Mouse (Mus musculus): Measurements from ENCODE around the gene Tmco4. TPM values are rescaled to one million over a fixed set of nuclear protein-coding genes. Genes with fewer than 3 reads are reported as not detected.

Tmco4 gene
- polyA plus RNA-seq, 1 experiment from 2014 or later: 5.5 TPM

DNA sequence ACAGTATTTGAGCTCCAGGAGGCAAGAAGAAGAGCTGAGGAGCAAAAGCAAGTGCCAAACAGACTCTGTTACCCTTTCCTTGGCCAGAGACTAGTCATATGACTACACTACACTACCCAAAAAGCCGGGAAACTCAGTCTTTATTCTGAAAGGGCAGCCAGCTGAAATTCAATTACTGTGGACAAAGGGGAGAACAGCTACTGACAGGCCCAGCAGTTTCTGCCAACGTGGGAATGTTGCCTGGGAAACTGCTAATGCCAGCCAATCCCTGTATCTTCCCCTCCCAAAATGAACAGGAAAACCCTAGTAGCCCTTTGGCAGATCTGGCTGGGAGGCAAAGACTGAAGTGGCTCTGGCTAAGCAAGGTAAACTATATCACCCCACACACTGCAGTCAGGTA is 51.7 kb downstream of the Tmco4 start:
- 27% methylated on average over 2 of the region's 2 CpGs for WGBS
- no peak overlapping the region for H3K4me2 ChIP-seq
- H3K9me3 ChIP-seq: no peaks in the 10 kb centered on the region
- no peaks in the 10 kb centered on the region for H3K36me3 ChIP-seq
- H3K4me1 ChIP-seq: no peaks in the 10 kb centered on the region
- ATAC-seq (ENCODE audit: insufficient number of reproducible peaks, low FRiP score, low TSS enrichment, low read depth): no peak
- no peak overlapping the region for H3K27ac ChIP-seq
- no peaks in the 10 kb centered on the region for H3K27me3 ChIP-seq
- H3K4me3 ChIP-seq: no peak overlapping the region
- no peak overlapping the region for H3K9ac ChIP-seq

DNA sequence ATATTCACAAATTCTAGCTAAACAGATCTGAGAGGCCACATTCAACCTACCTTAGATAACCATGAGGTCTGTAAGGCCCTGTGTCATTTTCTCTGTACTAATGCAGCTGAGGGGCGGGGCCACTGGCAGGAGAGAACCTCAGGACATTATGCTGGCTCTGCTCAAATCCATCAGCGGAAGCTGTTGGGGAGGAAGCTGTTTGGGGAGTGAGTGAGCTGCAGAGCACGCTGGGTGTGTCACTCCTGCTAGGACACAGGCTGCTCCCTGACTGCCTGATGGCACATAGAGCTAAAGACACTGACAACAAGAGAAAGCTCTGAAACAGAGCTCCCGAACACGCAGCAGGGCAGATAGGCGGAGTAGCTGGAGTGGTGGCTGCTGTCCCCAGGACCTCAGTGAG is 58.0 kb downstream of the Tmco4 start:
- WGBS: 58% methylated on average over 6 of the region's 6 CpGs
- no peak overlapping the region for H3K27ac ChIP-seq
- no peaks in the 10 kb centered on the region for H3K9me3 ChIP-seq
- no peaks in the 10 kb centered on the region for H3K36me3 ChIP-seq
- no peak overlapping the region for H3K4me3 ChIP-seq
- H3K4me1 ChIP-seq: no peaks in the 10 kb centered on the region
- no peak overlapping the region for H3K4me2 ChIP-seq
- H3K27me3 ChIP-seq: no peaks in the 10 kb centered on the region
- ATAC-seq (ENCODE audit: insufficient number of reproducible peaks, low FRiP score, low TSS enrichment, low read depth): no peak
- no peak overlapping the region for H3K9ac ChIP-seq

DNA sequence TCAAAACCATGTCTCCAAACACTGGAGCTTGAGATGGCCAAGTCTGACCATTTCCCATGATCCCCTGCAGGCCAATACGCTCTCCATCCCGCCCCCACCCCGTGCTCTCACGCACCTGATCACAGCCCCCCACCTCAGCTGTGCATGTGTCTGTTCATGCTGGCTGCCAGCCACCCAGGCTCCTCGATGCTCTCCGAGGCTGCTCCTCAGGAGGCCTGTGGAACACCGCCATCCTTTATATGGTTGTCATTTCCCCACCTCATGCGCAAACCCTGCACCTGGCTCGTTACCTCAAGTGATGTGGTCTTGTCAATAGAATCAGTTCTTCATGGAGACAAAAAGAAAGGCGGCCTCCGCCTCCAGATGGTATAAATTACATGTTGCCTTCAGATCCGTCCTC is 59.8 kb downstream of the Tmco4 start:
- no peak for ATAC-seq (ENCODE audit: insufficient number of reproducible peaks, low FRiP score, low TSS enrichment, low read depth)
- 49% methylated on average over 12 of the region's 12 CpGs for WGBS
- H3K4me3 ChIP-seq: no peak overlapping the region
- H3K36me3 ChIP-seq: peaks cover 3% of the 10 kb centered on the region; the same call in 1 of the 2 replicates
- H3K27ac ChIP-seq: no peak overlapping the region
- no peak overlapping the region for H3K9ac ChIP-seq
- no peaks in the 10 kb centered on the region for H3K27me3 ChIP-seq
- 0 out of 2 replicates have a peak, but pooled peaks cover 1% of the 10 kb centered on the region for H3K4me1 ChIP-seq
- H3K4me2 ChIP-seq: no peak overlapping the region
- H3K9me3 ChIP-seq: no peaks in the 10 kb centered on the region

DNA sequence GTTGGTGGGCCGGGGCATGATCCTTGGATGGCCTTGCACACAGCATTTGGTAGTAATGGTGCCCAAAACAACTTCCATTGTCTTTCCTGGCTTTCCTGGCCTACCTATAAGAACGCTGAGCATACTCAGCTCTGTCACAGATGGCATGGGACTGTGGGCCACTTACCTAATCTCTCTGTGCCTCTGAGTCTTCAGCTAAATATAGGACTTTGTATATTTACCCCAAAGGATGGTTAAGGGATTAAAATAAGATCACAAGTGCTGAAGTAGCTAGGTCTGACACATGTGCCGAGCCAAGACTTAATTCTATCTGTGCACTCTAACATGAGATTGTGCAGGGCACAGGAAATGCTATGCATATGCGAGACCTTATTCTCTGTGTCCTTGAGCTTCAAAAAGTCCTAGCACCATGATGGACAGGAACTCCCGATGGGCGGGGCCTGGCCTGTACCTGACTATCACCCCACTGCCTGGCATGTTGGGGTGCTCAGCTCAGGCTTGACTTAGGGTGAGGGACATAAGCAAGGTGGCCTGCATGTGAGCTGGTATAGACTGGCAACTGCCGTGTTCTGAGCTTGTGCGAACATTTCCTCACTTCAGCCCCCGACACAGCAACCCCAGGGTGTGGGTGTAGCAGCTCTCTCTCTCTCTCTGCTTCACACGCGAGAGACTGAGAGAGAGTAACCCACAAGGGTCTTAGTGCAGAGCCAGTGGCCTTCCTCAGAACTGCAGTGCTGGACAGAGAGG is 60.7 kb downstream of the Tmco4 start:
- Histone ChIP-seq H3K9me3 (no peaks in the 10 kb centered on the region), H3K27me3 (no peaks in the 10 kb centered on the region), H3K9ac (no peak overlapping the region), H3K36me3 (peaks cover 3% of the 10 kb centered on the region; the same call in 1 of the 2 replicates), H3K27ac (no peak overlapping the region), H3K4me3 (no peak overlapping the region), H3K4me2 (no peak overlapping the region), H3K4me1 (0 out of 2 replicates have a peak, but pooled peaks cover 6% of the 10 kb centered on the region)
- ATAC-seq (ENCODE audit: insufficient number of reproducible peaks, low FRiP score, low TSS enrichment, low read depth): no peak
- 82% methylated on average over 11 of the region's 11 CpGs for WGBS

DNA sequence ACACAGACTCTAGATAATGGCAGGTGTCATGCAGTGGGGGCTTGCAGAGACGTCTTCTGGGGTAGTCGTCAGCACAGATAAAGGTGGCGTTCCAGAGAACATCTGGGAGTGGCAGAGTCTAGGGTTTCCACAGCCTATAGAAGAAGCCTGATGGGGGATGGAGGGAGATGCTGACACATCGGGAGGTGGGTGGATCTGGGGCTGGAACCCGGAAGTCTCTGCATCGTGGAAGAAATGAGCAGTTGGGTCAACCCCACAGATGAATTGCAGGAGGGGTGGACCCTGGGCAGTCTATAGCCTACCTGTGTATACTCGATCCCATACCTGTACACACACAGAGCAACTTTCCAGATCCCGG is 61.3 kb downstream of the Tmco4 start:
- no peak overlapping the region for H3K27ac ChIP-seq
- peaks cover 3% of the 10 kb centered on the region; the same call in 1 of the 2 replicates for H3K36me3 ChIP-seq
- ATAC-seq (ENCODE audit: insufficient number of reproducible peaks, low FRiP score, low TSS enrichment, low read depth): no peak
- H3K4me3 ChIP-seq: no peak overlapping the region
- H3K9ac ChIP-seq: no peak overlapping the region
- H3K4me1 ChIP-seq: peaks cover 6% of the 10 kb centered on the region; the same call in 1 of the 2 replicates
- H3K9me3 ChIP-seq: no peaks in the 10 kb centered on the region
- no peak overlapping the region for H3K4me2 ChIP-seq
- H3K27me3 ChIP-seq: 0 out of 2 replicates have a peak, but pooled peaks cover under 1% of the 10 kb centered on the region
- WGBS: 76% methylated on average over 8 of the region's 8 CpGs

DNA sequence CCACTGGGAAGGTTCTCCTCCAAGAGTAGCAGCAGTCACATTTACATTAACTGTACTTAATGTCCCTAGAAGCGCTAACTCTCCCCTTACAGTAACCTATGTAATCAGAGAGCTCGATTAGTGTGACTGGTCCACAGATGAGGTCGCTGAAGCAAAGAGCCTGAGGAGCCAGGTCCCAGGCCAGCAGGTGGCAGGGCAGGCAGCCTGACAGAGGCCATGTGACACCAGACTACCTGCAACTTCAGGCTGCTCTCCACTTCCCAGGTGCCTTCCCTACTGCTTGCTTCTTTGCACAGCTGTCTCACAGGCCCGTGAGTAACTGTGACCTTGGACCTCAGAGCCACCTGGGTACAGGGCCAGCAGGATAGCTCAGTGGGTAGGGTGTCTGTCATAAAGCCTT is 61.9 kb downstream of the Tmco4 start:
- Histone ChIP-seq H3K4me1 (peaks cover 6% of the 10 kb centered on the region; the same call in 1 of the 2 replicates), H3K9ac (no peak overlapping the region), H3K4me2 (no peak overlapping the region), H3K9me3 (no peaks in the 10 kb centered on the region), H3K4me3 (no peak overlapping the region), H3K36me3 (peaks cover 3% of the 10 kb centered on the region; the same call in 1 of the 2 replicates), H3K27ac (no peak overlapping the region), H3K27me3 (peaks cover 6% of the 10 kb centered on the region; the same call in 1 of the 2 replicates)
- ATAC-seq (ENCODE audit: insufficient number of reproducible peaks, low FRiP score, low TSS enrichment, low read depth): no peak
- 44% methylated on average over 4 of the region's 4 CpGs for WGBS

DNA sequence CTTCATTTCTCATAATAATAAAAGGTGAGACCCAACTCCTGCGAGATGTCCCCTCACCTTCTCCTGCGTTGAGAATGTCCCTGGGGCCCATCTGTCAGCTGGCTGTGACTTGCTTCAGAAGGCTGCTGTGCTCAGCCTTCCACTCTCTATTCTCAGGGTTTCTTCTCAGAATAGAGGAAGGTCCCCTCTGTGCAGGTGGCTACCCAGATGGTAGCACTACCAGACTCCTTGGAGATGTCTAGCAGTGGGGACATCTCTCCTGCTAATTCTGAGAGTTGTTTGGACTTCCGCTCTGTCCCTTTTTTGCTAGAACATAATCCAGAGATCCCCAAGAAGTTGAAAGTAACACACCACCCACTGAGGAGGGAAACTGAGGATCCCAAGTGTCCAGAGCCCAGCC is 62.3 kb downstream of the Tmco4 start:
- Histone ChIP-seq H3K4me1 (peaks cover 6% of the 10 kb centered on the region; the same call in 1 of the 2 replicates), H3K27ac (no peak overlapping the region), H3K4me3 (no peak overlapping the region), H3K9ac (no peak overlapping the region), H3K36me3 (peaks cover 3% of the 10 kb centered on the region; the same call in 1 of the 2 replicates), H3K9me3 (no peaks in the 10 kb centered on the region), H3K4me2 (no peak overlapping the region), H3K27me3 (peaks cover 9% of the 10 kb centered on the region)
- no peak for ATAC-seq (ENCODE audit: insufficient number of reproducible peaks, low FRiP score, low TSS enrichment, low read depth)
- 82% methylated on average over 3 of the region's 3 CpGs for WGBS

DNA sequence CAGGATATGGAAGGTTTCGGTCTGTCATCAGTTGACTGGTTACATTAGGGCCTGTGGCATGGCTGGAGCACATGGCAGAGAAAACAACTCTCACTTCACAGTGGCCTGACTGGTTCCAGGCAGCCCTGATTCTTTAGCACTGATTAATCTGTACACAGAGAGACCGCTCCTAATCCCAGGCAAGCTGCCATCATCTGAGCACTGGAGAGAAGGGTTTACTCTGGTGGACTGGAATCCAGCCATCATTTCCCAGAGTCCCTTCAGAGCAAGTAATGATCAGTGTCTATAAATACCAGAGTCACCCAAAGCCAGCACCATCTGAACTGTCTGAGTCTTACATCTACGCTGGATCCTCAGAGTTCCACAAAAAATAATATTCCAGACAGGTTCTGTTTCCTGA is 63.1 kb downstream of the Tmco4 start:
- no peak for ATAC-seq (ENCODE audit: insufficient number of reproducible peaks, low FRiP score, low TSS enrichment, low read depth)
- Histone ChIP-seq H3K4me1 (peaks cover 6% of the 10 kb centered on the region; the same call in 1 of the 2 replicates), H3K4me2 (no peak overlapping the region), H3K4me3 (no peak overlapping the region), H3K27me3 (peaks cover 13% of the 10 kb centered on the region), H3K9me3 (no peaks in the 10 kb centered on the region), H3K36me3 (peaks cover 3% of the 10 kb centered on the region; the same call in 1 of the 2 replicates), H3K27ac (no peak overlapping the region), H3K9ac (no peak overlapping the region)
- WGBS: 91% methylated on average over 3 of the region's 3 CpGs

DNA sequence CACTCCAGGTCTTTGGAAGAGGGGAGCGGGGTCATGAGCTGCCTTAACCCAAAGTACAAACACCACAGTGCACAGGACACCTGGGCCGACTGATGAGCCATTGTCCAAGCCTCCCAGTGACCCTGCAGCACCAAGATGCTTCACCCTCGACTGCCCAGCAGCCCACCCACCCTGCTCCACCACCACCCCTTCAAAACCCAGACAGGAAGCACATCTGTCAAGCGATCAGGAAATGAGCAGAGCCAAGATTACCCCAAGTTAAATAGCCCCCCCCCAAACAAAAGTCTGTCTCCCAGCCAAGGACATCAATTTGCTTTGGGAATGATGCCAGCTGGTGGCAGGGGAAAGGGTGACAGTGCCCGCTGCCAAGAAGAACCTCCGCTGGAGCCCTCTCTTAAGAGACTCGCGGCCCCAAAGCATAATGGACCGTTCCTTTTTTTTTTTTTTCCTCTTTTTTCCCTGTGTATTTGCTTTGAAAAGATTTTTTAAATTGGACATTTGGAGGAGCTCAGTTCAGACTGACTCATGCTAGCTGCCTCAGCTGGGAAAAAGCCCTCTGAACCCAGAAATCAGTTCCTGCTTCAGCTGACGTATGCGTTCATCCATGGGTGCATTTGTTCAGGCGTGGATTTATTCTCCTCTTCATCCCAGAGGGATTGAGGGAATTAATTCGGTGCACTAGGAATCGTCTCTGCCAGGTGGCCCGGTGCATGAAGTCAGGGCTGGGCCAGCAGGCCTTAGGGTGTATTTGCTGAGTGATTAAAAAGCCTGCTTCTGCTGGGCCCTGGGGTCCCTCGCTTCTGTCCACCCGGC is 65.3 kb downstream of the Tmco4 start:
- no peak for ATAC-seq (ENCODE audit: insufficient number of reproducible peaks, low FRiP score, low TSS enrichment, low read depth)
- H3K4me3 ChIP-seq: no peak overlapping the region
- WGBS: 68% methylated on average over 17 of the region's 17 CpGs
- H3K27ac ChIP-seq: no peak overlapping the region
- peaks cover 6% of the 10 kb centered on the region; the same call in 1 of the 2 replicates for H3K4me1 ChIP-seq
- H3K36me3 ChIP-seq: peaks cover 3% of the 10 kb centered on the region; the same call in 1 of the 2 replicates
- no peaks in the 10 kb centered on the region for H3K9me3 ChIP-seq
- H3K4me2 ChIP-seq: no peak overlapping the region
- no peak overlapping the region for H3K9ac ChIP-seq
- H3K27me3 ChIP-seq: peaks cover 13% of the 10 kb centered on the region

DNA sequence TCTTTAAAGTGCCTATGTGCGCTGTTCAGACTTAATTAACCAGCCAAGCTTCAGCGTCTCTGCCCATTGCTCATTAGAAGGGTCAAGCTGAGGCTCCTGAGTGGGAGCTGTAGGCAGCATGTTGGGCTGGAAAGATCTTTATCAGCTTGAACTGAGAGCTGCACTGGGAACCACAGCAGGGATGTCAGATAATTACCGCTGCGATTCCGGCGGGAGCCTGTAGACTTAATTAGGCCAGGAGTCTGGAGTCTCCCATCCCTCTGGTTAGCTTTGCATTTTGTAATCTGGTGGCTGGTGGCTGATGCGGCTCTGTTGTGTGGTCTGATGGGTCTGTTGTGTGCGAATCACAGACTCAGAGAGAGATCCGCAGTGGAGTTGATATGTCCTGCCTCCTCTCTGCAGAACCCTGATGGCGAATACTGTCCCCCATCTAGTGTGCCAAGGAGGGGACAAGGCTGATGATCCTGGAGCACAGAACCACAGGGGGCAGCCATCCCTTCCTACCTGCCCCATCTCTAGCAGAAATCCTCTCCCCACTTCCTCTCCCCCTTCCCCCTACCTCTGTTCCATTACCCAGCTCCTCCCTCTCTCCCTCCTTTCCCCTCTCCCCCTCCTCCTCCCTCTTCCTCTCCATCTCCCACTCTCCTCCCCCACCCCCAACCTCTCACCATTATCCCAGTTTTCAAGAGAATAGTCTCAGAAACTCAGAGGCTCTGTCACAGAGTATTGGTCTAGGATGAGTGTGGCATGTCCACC is 67.6 kb downstream of the Tmco4 start:
- peaks cover 6% of the 10 kb centered on the region; the same call in 1 of the 2 replicates for H3K4me1 ChIP-seq
- no peak overlapping the region for H3K27ac ChIP-seq
- WGBS: 7% methylated on average over 10 of the region's 10 CpGs
- no peaks in the 10 kb centered on the region; the same call in 1 of the 2 replicates for H3K9me3 ChIP-seq
- H3K4me3 ChIP-seq: no peak overlapping the region
- no peak overlapping the region for H3K4me2 ChIP-seq
- H3K27me3 ChIP-seq: peaks cover 13% of the 10 kb centered on the region
- H3K36me3 ChIP-seq: peaks cover 3% of the 10 kb centered on the region; the same call in 1 of the 2 replicates
- H3K9ac ChIP-seq: no peak overlapping the region
- no peak for ATAC-seq (ENCODE audit: insufficient number of reproducible peaks, low FRiP score, low TSS enrichment, low read depth)

DNA sequence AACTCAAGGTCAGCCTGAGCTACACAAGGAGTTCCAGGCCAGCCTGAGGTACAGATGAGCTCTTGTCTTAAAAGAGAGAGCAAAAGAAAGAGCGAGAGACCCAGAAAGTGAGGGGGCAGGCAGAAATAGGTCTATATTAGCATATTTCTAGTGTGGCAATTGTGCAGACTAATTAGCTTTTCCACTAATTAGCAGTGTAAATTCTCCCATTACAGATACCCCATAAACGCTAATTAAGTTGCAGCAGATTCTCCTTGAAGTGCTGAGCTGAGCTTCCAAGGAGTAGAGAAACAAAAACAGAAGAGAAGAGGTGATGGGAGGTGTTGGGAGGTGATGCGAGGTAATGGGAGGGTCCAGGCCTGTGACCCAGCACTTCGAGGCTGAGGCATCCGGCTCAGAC is 69.9 kb downstream of the Tmco4 start:
- WGBS: 69% methylated on average over 5 of the region's 5 CpGs
- ATAC-seq (ENCODE audit: insufficient number of reproducible peaks, low FRiP score, low TSS enrichment, low read depth): no peak

More for the DNA sequence above, 69.9 kb downstream of the Tmco4 start:
- Histone ChIP-seq H3K27me3 (peaks cover 13% of the 10 kb centered on the region), H3K4me3 (no peak overlapping the region), H3K9me3 (no peaks in the 10 kb centered on the region; the same call in 1 of the 2 replicates), H3K27ac (no peak overlapping the region), H3K9ac (no peak overlapping the region), H3K4me2 (no peak overlapping the region), H3K36me3 (no peaks in the 10 kb centered on the region), H3K4me1 (peaks cover 4% of the 10 kb centered on the region; the same call in 1 of the 2 replicates)
